Mouse (Mus musculus) bone marrow macrophage, adult 2 months (primary cell): Measurements from ENCODE around the gene Tnf.

Source experiments
- CTCF ChIP-seq: IDR thresholded peaks from 2 replicates; pipeline ENCODE4 v1.5.1; 2012; ENCODE audit warnings: low read depth, mild to moderate bottlenecking, low read length, moderate library complexity
- POLR2A ChIP-seq: IDR thresholded peaks from 2 replicates; pipeline ENCODE4 v1.6.1; 2012; ENCODE audit warnings: mild to moderate bottlenecking, low read depth, low read length, borderline replicate concordance

DNA sequence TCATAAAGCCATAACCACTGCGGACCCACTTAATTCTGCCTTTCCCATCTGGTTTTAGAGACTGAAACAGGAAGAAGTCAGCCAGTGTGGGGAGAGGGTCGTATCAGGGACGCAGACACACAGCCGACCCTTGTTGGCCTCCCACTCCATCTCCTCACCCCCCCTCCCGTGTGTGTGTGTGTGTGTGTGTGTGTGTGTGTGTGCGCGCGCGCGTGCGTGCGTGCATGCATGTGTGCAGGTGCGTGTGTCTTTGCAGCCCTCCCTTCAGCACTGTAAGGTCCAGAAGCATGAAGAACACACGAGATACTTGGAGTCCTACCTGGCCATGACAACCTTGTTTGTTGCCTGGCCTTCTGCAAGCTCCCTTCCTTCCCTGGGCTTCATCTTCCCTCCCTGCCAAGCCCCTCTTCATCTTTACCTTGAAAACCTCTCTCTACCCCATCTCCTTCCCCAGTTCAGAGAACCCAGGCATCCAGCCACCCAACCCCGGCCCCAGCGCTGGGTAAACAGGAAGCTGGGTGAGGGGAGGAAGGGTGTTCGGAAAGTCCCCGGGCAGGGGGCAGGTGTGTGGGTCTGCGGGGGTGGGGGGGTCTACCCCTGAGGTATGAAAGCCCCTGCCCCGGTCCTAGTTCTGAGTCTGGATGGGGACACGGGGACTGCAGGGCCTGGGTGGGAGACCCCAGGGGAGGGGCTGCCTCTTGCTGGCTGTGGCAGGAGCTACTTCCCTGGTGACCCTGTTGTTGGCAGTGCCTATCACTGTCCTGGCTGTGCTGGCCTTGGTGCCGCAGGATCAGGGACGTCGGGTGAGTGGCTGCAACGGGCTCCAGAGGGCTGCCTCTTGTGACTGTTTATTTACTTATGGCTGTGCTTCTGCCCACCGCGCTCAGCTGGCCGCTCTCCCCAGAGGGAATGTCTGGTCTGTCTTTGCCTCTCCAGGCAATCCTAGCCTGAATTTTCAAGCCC lies 7.6 kb downstream of the Tnf start, which contains the start of gene Ltb:
- no peak for TF ChIP-seq POLR2A
- no peak for TF ChIP-seq CTCF
